Mouse (Mus musculus) ovary, adult 18-20 months (tissue): Measurements from ENCODE around the gene Mlc1.

Experiments
- DNase-seq: peaks from one replicate; pipeline ENCODE4 v3.0.0; 2022; ENCODE audit warnings: low spot score, mixed read lengths

Gene Mlc1

GRCm38 (mm10) chr15:88936619-88937290 lies 42.1 kb downstream of the Mlc1 start:
- no peak for DNase-seq

GRCm38 (mm10) chr15:88934141-88934540 lies 44.7 kb downstream of the Mlc1 start:
- DNase-seq: no peak

- DNase-seq: no peak
Observed at GRCm38 (mm10) chr15:88932667-88933066, 46.1 kb downstream of the Mlc1 start.

- DNase-seq: peak; percentile 47
Observed at GRCm38 (mm10) chr15:88921992-88922310, 56.9 kb downstream of the Mlc1 start.

GRCm38 (mm10) chr15:88921131-88921991 lies 57.4 kb downstream of the Mlc1 start:
- peak; percentile 53 for DNase-seq

- DNase-seq: no peak
Observed at GRCm38 (mm10) chr15:88920065-88920464, 58.7 kb downstream of the Mlc1 start.

GRCm38 (mm10) chr15:88919328-88919727 lies 59.5 kb downstream of the Mlc1 start:
- peak; percentile 71 for DNase-seq

GRCm38 (mm10) chr15:88917126-88917525 lies 61.7 kb downstream of the Mlc1 start:
- DNase-seq: no peak

GRCm38 (mm10) chr15:88916366-88916765 lies 62.4 kb downstream of the Mlc1 start:
- DNase-seq: no peak

- no peak for DNase-seq
Observed at GRCm38 (mm10) chr15:88915046-88915445, 63.8 kb downstream of the Mlc1 start.

- no peak for DNase-seq
Observed at GRCm38 (mm10) chr15:88906347-88906746, 72.5 kb downstream of the Mlc1 start.
